Mouse (Mus musculus): ENCODE results near the gene Ehbp1. TPM values are rescaled to one million over a fixed set of nuclear protein-coding genes. Genes with fewer than 3 reads are reported as not detected.

The Ehbp1 gene
- polyA plus RNA-seq, 1 experiment = 3.5 TPM

DNA sequence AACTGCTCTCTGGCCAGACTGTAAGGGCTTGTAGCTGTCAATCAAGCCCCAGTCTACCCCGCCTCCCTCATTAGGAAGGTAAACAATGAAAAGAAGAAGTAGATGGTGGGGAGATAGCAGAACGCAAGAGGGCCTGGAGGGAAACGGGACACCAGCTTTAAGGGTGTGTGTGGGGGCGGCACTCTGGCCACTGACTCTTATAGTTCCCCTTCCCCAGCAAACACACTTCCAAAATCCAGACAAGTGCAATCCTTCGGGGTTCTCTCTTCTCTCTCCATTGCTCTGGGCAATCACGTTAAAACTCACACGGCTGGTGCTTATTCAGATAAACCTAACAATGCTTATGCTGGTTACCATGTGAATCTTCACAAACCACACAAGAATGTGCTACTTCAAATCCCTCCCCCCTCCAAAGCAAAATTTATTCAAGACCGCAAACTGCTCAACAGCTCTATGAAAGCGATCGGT, 333.9 kb downstream of the Ehbp1 start:
- WGBS = 44% methylated on average over 10 of the region's 10 CpGs
- H3K4me3 ChIP-seq (replicated peaks; ENCODE audit: extremely low read depth, low read depth, low read length) = no peak overlapping the region
- no peak for DNase-seq
- H3K4me1 ChIP-seq (ENCODE audit: control insufficient read depth, insufficient read depth, low read length) = peaks cover 5% of the 10 kb centered on the region; the same call in 1 of the 2 replicates
- TF ChIP-seq POLR2A (IDR thresholded peaks at IDR 0.05; ENCODE audit: borderline replicate concordance, extremely low read depth, low read depth, low read length) = no peak
- no peak for TF ChIP-seq CTCF (IDR thresholded peaks at IDR 0.05; ENCODE audit: insufficient read depth, low read length)

DNA sequence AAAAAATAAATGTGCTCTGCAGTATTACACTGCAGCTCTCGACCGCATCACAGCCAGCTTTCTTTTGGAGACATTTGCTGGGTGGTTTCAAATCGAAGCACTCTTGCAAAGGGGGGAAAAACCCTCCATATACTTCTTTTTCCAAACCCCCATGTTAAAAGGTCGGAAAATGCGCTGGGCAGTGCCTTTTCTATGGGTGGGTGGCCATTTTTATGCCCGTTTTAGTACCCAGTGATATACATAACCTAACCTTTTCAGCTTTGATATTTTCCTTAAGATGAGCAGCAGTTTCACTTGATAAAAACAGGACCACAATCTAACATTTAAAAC, 334.3 kb downstream of the Ehbp1 start:
- WGBS = 45% methylated on average over 6 of the region's 6 CpGs
- no peak for TF ChIP-seq POLR2A (IDR thresholded peaks at IDR 0.05; ENCODE audit: borderline replicate concordance, extremely low read depth, low read depth, low read length)
- TF ChIP-seq CTCF (IDR thresholded peaks at IDR 0.05; ENCODE audit: insufficient read depth, low read length) = no peak

DNA sequence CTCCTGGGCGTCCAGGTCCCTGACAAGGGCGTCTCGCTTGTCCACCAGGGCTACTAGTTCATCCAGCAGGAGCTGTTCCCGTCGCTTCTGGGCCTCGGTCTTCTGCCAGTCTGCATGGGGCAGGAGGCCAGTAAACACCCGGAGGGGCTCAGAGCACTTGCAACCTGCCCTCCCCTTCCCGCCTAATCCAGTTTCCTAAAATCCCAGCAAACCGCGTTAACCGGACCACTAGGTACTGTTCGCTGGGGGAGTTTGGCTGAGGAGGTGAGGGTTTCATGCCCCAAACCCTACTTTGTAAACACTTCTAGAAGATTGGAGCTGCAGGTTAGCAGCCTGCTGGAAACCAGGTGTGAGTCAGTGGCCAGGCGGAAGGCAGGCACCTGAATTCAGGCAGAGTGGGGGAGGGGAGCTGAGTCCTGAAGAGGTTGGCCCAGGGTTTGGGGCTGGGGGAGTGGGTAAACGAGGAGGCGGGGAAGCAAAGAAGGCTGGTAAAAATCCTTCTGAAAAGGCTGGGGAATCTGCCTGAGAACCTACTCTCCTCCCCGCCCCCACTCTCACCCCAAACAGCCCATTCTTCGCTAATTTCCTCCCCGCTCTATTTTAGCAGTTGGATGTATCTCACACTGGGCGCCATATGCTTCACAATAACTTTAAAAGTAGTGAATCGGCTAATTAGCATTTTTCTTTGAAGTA, 334.9 kb downstream of the Ehbp1 start:
- Histone ChIP-seq H3K4me3 (replicated peaks; ENCODE audit: extremely low read depth, low read depth, low read length) (no peak overlapping the region), H3K4me1 (ENCODE audit: control insufficient read depth, insufficient read depth, low read length) (peaks cover 9% of the 10 kb centered on the region; the same call in 1 of the 2 replicates)
- TF ChIP-seq CTCF (IDR thresholded peaks at IDR 0.05; ENCODE audit: insufficient read depth, low read length) = no peak
- TF ChIP-seq POLR2A (IDR thresholded peaks at IDR 0.05; ENCODE audit: borderline replicate concordance, extremely low read depth, low read depth, low read length) = no peak
- 57% methylated on average over 20 of the region's 20 CpGs for WGBS
- no peak for DNase-seq

More for the DNA sequence above, 334.3 kb downstream of the Ehbp1 start:
- H3K4me1 ChIP-seq (ENCODE audit: control insufficient read depth, insufficient read depth, low read length) = peaks cover 5% of the 10 kb centered on the region; the same call in 1 of the 2 replicates
- no peak for DNase-seq
- no peak overlapping the region for H3K4me3 ChIP-seq (replicated peaks; ENCODE audit: extremely low read depth, low read depth, low read length)

DNA sequence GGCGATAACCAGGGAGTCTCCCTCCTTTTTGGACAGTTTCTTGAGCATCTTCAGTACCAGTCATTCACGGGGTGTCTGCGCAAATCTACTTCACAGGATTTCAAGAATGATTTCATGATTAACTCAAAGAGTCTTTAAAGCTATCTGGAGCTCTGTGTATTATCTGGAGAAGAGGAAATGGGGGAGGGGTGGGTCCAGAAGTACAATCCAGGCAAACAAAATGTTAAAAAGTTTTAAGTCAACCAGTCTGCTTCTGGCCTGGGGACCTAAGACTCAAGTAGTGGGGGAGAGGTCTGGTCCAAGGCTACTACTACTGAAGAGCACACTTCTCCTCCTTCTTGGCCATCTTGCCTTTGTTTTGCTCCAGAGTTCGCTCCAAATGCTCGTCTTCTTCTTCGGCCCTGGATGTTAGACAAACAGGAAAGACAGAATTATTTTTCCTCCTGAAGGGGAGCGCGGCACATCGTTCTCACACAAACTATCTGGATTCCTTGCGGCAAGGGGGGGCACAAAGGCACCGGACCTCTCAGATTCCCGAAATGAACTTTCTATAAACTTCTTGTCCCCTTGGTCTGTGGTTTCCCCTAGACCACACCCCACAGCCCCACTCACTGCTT, 335.5 kb downstream of the Ehbp1 start:
- H3K4me1 ChIP-seq (ENCODE audit: control insufficient read depth, insufficient read depth, low read length) = peaks cover 9% of the 10 kb centered on the region; the same call in 1 of the 2 replicates
- no peak for DNase-seq
- WGBS = 82% methylated on average over 12 of the region's 12 CpGs

DNA sequence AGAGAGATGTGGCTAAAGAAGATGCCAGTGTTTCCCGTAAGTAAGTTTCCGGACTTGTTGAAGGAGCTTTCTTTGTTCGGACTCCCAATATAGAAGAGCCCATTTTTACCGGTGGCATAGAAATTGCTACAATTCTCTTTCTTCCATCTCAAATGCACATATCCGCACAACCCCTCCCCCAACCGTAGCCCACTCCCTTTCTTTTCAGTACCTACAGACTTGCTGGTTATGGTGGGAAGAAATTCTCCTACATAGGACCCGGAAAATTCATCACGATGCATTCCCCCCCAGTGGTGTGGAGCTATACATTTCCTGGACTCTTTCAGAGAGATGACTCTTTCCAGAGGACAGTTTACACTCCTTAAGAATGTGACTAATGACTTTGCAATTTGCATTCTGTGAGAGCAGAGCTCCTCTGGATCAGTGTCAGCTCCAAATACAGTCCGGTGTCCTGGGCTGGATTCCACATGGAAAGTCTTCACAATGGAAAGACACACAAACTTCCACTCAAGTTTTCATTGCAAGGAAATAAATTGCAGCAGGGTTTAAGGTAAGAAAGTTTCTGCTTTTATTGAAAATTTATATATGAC, 336.7 kb downstream of the Ehbp1 start:
- peaks cover 12% of the 10 kb centered on the region for H3K4me1 ChIP-seq (ENCODE audit: control insufficient read depth, insufficient read depth, low read length)
- TF ChIP-seq POLR2A (IDR thresholded peaks at IDR 0.05; ENCODE audit: borderline replicate concordance, extremely low read depth, low read depth, low read length) (no peak), CTCF (IDR thresholded peaks at IDR 0.05; ENCODE audit: insufficient read depth, low read length) (no peak)
- 80% methylated on average over 9 of the region's 9 CpGs for WGBS
- no peak overlapping the region for H3K4me3 ChIP-seq (replicated peaks; ENCODE audit: extremely low read depth, low read depth, low read length)
- no peak for DNase-seq

More for the DNA sequence above, 335.5 kb downstream of the Ehbp1 start:
- TF ChIP-seq CTCF (IDR thresholded peaks at IDR 0.05; ENCODE audit: insufficient read depth, low read length) (no peak), POLR2A (IDR thresholded peaks at IDR 0.05; ENCODE audit: borderline replicate concordance, extremely low read depth, low read depth, low read length) (no peak)
- H3K4me3 ChIP-seq (replicated peaks; ENCODE audit: extremely low read depth, low read depth, low read length) = no peak overlapping the region

DNA sequence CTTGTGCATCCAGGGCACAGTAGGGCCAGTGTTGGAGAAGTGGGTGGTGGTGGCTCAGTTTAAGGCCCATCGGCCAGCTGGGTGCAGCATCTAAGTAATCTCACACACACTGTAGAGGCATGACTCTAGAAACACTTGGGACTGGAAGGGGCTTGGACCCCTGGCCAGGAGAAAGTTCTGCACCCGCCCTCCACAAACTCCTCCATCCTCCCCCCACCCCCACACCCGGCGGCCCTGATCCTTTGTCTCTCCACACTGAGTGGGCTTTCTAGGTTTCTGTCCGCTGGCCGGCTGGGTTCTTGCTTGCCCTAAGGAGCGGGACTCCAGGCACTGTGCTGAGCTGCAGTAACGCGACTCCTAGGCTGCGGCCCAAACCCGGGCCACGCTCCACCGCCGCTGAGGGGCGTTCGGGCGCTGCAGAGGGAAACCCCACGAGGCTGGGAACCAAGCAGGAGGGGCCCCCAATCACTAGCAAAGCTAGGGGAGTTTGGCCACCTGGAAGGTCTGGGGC, 337.7 kb downstream of the Ehbp1 start:
- DNase-seq = peak; percentile 17
- no peak for TF ChIP-seq CTCF (IDR thresholded peaks at IDR 0.05; ENCODE audit: insufficient read depth, low read length)
- TF ChIP-seq POLR2A (IDR thresholded peaks at IDR 0.05; ENCODE audit: borderline replicate concordance, extremely low read depth, low read depth, low read length) = no peak
- no peak overlapping the region for H3K4me3 ChIP-seq (replicated peaks; ENCODE audit: extremely low read depth, low read depth, low read length)
- WGBS = 31% methylated on average over 18 of the region's 18 CpGs
- peaks cover 12% of the 10 kb centered on the region for H3K4me1 ChIP-seq (ENCODE audit: control insufficient read depth, insufficient read depth, low read length)

DNA sequence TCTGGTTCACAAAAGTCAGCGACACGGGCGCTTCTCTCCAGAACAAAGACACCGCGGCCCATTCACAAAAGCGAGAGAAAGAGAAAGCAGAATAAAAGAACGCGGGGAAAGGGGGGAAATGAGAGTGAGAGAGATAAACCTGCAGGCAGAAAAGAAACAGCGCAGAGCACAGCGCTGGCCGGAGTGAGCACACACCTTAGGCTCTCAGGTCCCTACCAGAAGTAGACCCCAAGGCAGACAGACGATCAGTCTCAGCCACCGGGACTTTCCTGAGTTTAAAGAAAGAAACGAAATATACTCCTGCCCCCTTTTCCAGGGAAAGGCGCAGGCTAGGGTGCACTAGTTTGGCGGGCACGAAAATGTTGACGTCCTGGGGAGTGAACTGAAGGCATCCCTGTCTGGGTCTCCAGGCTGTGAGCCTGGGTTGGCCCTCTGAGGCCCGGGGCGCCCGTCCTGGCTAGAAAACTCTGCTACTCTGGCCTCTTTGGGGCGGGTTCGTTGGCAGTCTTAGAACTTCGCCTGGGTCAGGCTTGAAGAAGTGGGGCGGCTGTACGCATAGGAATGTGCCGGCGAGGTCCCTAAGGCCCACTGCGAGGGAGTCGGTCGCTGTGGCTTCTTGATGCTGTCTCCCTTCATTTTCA, 338.6 kb downstream of the Ehbp1 start:
- peak; percentile 46 for DNase-seq
- WGBS = 5% methylated on average over 31 of the region's 31 CpGs
- Histone ChIP-seq H3K4me3 (replicated peaks; ENCODE audit: extremely low read depth, low read depth, low read length) (no peak overlapping the region), H3K4me1 (ENCODE audit: control insufficient read depth, insufficient read depth, low read length) (peaks cover 12% of the 10 kb centered on the region)
- TF ChIP-seq CTCF (IDR thresholded peaks at IDR 0.05; ENCODE audit: insufficient read depth, low read length) = no peak
- no peak for TF ChIP-seq POLR2A (IDR thresholded peaks at IDR 0.05; ENCODE audit: borderline replicate concordance, extremely low read depth, low read depth, low read length)

DNA sequence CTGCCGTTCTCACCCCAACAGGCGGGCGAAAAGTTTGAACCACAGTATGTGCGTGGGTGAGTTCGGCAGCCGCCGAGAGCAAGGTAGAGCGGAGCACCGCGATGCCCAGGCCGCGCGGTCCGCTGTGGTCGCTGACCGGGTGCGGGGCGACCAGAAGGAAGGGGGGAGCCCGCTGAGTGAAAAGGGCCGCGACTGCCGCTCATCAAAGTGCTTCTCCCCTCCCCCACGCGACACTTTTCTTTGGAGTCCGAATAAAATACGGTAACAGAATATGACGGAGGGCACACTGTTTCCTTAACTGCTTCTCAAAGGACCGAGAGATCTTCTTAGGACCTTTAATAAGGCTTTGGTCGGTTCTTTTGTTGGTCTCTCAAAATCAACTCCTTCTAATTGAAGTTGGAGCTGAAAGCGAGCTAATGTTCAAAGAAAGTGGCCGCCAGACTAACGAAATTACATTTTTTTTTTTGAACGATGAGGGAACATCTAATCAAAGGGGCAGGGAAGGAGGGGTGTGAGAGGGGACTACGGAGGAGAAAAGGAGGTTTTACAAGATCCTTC, 339.2 kb downstream of the Ehbp1 start, which contains the start of gene Otx1:
Gene Otx1 (minus strand): TSS at position 115 of the 558 bp plus-strand sequence.
- Histone ChIP-seq H3K4me3 (replicated peaks; ENCODE audit: extremely low read depth, low read depth, low read length) (peak within 1 kb of the TSS; percentile 0), H3K4me1 (ENCODE audit: control insufficient read depth, insufficient read depth, low read length) (peaks cover 12% of the 10 kb centered on the region)
- WGBS = 6% methylated on average over 34 of the region's 34 CpGs
- no peak for DNase-seq
- TF ChIP-seq CTCF (IDR thresholded peaks at IDR 0.05; ENCODE audit: insufficient read depth, low read length) = no peak
- TF ChIP-seq POLR2A (IDR thresholded peaks at IDR 0.05; ENCODE audit: borderline replicate concordance, extremely low read depth, low read depth, low read length) = no peak
